Mouse (Mus musculus) ES-Bruce4 (cell line): ENCODE results near the gene Utp20.

Experiments used
- CTCF ChIP-seq: IDR thresholded peaks from one replicate; pipeline ENCODE4 v1.8.1; 2011; ENCODE audit warnings: low read depth, low read length
- POLR2A ChIP-seq: IDR thresholded peaks from one replicate; pipeline ENCODE4 v1.8.1; 2011; ENCODE audit warnings: low read length; ENCODE audit not compliant: insufficient read depth

- no peak for TF ChIP-seq CTCF
- TF ChIP-seq POLR2A, result no peak
Observed at GRCm38 (mm10) chr10:88797452-88797851, 29.2 kb downstream of the Utp20 start.
